Mouse (Mus musculus) bone marrow macrophage, adult 2 months (primary cell): ENCODE measurements around the gene Fam78b.

Source experiments
- CTCF ChIP-seq: IDR thresholded peaks from 2 replicates; pipeline ENCODE4 v1.5.1; 2012; ENCODE audit warnings: low read depth, mild to moderate bottlenecking, low read length, moderate library complexity
- POLR2A ChIP-seq: IDR thresholded peaks from 2 replicates; pipeline ENCODE4 v1.6.1; 2012; ENCODE audit warnings: mild to moderate bottlenecking, low read depth, low read length, borderline replicate concordance

- TF ChIP-seq CTCF = no peak
- TF ChIP-seq POLR2A = no peak
Observed at GRCm38 (mm10) chr1:166968271-166968670, 32.9 kb upstream of the Fam78b start.
